Mouse (Mus musculus) left cerebral cortex, adult 18-20 months (tissue): Measurements from ENCODE around the gene Parp4. TPM values are rescaled to one million over a fixed set of nuclear protein-coding genes. Genes with fewer than 3 reads are reported as not detected.

Experiments used
- DNase-seq, 2 experiments: peaks; one replicate each; pipeline ENCODE4 v3.0.0; 2021 to 2022; ENCODE audit warnings: low spot score in 2 of 2, mixed read lengths in 1 of 2
- total RNA-seq, 2 experiments: library from RNA; stranded (reverse); gene quantifications; 2 replicates each; pipeline ENCODE4 v1.2.3; 2021

Gene Parp4
- total RNA-seq, 2 experiments from 2014 or later = 5.0 to 5.4 TPM

GRCm38 (mm10) chr14:56605136-56605535, 29.7 kb downstream of the Parp4 start:
- no peak for DNase-seq

DNA sequence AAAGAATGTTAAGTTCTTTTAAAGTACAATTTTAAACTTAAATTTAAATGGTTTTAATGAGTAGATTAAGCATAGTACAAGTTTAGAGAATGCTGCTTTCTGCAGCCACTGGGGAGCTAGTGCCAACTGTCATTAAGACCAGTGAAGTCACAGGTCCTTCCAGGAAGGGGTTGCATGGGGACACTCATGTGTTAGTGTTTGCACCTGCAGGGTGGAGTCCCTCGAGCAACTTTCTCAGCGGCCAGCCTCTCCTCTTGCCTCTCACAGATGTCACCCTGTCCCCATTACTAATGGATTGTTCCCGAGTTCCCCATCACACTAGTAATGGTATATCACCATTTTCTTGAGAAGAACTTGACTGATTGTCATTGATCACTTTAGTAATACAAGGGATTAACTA, 37.8 kb downstream of the Parp4 start:
- no peak for DNase-seq

- DNase-seq = no peak
Observed at GRCm38 (mm10) chr14:56617470-56617869, 42.1 kb downstream of the Parp4 start.

DNA sequence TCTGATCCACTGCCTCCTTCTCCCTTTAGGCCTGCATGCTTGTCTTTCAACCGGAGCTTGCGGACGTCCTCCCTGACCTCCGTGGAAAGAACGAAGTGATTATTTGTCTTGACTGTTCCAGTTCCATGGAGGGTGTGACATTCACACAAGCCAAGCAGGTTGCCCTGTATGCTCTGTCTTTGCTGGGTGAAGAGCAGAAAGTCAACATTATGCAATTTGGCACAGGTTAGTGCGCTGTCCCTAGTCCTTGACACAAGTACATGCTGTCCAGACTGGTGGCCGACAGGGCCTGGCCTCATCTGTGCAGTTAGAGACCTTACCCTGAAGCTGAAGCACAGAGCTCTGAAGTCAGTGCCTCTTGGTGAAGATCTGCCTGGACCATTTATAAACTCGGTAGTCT, 45.0 kb downstream of the Parp4 start:
- DNase-seq = no peak

DNA sequence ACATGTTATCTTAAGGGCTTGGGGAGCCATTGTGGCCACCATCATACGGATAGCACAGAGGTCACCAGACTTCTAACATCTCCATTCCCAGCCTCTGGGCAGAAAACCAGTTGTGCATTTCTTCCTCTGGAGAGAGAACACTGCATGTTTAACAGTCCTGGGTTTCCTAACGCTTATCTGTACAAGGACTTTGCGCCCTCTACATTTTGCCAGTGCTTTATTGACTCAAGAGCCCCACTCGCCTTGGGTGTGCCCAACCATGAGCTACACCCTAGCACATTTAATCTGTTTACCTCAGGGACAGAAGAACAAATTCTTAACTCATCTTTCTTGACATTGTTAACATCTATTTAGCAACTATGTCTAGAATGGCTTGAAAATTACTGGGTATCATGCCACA, 50.8 kb downstream of the Parp4 start:
- no peak for DNase-seq

- peak; percentile 7 to 22 for DNase-seq
Observed at GRCm38 (mm10) chr14:56628336-56628735, 52.9 kb downstream of the Parp4 start.

GRCm38 (mm10) chr14:56631109-56631508, 55.7 kb downstream of the Parp4 start:
- no peak for DNase-seq

DNA sequence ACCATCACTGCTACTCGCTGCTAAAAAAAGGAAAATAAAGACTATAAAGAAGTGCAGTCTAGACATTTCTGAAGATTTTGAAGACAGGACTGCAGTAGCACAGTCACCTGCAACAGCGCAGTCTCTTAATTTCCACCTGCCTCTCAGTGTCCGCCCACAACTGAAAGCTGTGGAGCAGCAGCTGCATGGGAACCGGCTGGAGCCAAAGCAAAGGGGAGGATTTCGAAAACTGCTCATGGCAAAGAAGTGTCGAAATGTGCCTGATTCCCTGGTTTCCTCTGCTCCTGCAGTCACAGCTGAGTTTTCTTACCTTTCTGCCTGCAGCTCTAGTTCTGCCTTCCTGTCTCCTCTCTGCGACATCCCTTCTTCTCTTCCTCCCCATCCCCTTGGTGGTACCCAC, 71.8 kb downstream of the Parp4 start:
- DNase-seq = no peak

GRCm38 (mm10) chr14:56649448-56649847, 74.0 kb downstream of the Parp4 start:
- no peak for DNase-seq

DNA sequence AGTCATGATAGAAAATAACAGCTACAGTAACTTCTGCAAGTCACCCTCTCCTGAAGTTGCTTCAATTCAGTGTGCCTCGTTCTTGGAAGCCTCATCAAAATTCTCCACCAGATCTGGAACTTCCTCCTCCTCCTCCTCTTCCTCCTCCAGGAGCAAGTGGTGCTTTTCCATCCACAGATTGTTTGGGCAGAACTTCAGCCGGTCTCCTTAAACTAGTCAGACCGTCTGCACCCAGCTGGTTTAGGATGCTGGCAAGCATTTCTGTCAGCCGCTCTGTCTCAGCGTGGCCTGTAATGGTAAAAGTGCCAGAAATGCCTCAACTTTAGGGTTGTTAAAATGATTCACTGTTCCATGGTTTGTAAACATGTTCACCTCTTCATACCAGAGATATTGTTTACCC, 90.2 kb downstream of the Parp4 start:
- DNase-seq = peak in 1 of 2 experiments; percentile 41

- DNase-seq = no peak
Observed at GRCm38 (mm10) chr14:56666909-56667308, 91.5 kb downstream of the Parp4 start.

DNA sequence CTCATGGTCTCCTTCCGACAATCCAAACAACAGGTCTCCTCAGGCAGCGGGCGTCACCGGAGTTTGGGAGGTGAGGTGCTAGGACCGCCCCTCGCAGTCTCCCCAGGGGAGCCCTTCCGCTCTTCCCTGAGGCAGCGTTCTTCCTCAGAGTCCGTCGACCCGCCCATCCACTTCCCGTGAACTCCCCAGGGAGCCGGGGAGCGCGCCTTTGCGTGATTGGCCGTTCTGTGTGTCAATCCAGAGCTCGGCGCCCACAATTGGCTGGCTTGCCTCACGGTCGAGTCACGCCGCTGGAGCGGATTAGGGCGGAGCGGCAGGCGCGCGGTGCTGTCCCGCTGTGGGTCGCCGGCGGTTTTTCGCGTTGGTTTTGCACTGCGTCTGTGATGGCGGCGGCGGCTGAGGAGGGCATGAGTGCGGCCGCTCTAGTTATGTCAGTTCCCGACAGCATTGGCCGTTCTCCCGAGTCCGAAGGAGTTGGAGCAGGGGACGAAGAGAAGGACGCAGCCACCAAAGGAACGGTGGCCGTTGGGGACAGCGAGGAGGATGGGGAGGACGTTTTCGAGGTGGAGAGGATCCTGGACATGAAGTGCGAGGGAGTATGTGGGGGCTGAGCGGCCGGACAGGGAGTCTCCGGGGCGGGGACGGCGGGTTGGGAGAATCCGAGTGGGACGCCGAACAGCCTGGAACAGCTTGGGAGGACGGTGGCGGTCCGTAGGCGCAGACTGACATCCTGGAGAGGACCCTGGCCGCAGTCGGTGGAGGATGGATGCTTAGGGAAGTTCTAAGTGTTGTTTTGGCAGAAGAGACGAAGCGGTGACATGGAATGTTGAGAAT, 92.8 kb downstream of the Parp4 start, which contains the start of gene Mphosph8:
Gene Mphosph8 (plus strand): TSS at position 280 of the 834 bp plus-strand sequence.
- peak; percentile 100 for DNase-seq

GRCm38 (mm10) chr14:56669046-56669620, 93.7 kb downstream of the Parp4 start:
- no peak for DNase-seq

GRCm38 (mm10) chr14:56685426-56685825, 110.0 kb downstream of the Parp4 start:
- DNase-seq = no peak

DNA sequence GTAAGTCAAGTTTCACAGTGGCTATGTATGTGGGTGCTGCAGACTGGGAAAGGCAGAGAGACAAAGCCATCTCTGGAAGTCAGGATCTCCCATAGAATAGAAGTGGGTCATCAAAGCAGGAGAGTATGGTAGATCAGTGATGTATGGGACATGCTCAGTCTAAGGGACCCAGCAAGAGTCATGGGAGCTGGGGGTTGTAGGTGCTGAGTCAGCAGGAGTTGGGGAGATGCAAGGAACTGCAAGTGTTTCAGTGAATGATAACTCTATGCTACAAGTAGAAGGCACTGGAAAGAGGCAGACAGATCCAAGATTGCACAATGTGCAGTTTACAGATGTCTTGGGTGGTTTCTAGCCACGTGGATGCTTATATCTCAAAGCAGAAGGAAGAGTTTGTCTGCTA, 113.7 kb downstream of the Parp4 start:
- no peak for DNase-seq

DNA sequence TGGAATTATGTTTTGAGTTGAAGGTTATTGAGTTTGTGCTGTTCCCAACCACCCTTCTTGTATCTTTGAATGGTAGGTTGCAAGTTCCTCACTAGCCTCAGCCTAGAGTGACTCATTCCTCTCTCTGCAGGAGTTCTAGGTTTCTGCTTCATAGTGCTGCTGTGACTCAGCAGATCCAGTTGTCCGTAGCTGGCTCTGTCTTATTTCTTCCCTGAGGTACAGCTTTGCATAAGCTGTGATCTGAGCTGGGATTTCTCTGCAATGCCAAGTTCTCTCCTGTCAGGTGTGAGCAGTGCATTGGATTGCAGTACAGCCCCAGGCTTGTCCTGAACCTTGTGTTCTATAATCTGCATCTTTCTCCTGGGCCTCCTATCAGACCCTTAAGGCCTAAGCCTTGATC, 114.3 kb downstream of the Parp4 start:
- DNase-seq = peak in 1 of 2 experiments; percentile 26

DNA sequence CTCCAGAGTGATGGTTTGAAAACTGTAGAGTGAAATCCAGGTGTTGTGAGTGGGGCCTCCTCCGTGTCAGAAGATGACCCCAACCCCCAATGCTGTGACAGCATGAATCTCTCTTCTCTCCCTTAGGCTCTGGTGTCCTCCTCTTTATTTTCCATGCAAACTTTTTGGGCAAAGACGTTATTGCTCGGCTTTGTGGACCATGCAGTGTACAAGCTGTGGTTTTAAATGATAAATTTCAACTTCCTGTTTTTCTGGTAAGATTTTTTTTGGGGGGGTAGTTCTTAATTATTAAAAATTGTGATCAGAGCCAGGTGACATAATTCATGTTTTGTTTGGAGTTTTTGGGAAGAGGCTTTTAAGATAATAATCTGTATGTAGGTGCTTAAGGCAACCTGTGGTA, 120.1 kb downstream of the Parp4 start:
- no peak for DNase-seq

DNA sequence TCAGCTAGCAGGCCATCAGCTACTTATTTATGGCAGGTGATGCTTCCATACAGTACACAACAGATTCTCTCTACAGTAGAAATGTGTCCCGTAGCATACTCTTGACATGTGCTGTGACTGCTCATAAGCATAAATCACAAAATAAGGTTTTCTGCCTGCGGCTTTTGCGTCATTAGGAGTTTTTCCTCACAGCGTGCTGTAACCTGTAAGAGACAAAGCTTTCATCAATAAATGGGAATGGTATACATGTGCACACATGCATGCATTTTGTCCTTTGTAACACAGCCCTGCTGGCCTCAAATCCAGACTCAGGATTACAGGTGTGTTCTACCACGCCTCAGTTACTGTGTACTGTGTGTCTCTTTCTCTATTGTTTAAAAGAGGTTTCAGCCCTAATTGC, 122.4 kb downstream of the Parp4 start:
- no peak for DNase-seq

- no peak for DNase-seq
Observed at GRCm38 (mm10) chr14:56702644-56703043, 127.2 kb downstream of the Parp4 start.

DNA sequence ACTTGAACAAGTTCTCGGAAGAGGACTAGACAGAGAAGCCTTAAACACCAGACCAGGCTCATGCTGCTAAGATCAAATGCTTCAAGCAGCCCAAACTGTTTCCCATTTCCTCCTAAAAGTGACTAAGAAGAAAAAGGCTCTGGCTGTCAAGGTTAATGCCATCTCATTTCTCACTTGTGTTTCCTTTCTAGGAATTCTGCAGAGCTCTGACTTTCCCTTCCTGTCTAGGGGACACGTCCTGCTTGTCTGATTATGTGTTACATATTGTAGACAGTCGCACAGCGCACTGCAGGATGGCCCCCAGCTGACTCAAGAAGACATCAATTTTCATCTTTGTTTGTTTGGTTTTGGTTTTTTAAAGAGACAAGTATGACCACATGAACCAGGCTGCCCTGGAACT, 130.3 kb downstream of the Parp4 start:
- no peak for DNase-seq
